Mouse (Mus musculus) forebrain, embryonic 12.5 days (tissue): ENCODE results near the gene Gpr137. TPM values are rescaled to one million over a fixed set of nuclear protein-coding genes. Genes with fewer than 3 reads are reported as not detected.

Source experiments
- ATAC-seq: fragments of 200-750 bp; cut with Nextera tagmentation; 2 replicates; pipeline ENCODE4 v1.8.0; 2017; ENCODE audit warnings: moderate TSS enrichment; ENCODE audit not compliant: low FRiP score
- H3K27ac ChIP-seq: fragments of 300-500 bp; sonication (generic); 2 replicates; pipeline ENCODE4 v1.5.1; 2016; ENCODE audit warnings: mild to moderate bottlenecking
- H3K27me3 ChIP-seq: fragments of 300-500 bp; sonication (generic); 2 replicates; pipeline ENCODE4 v1.6.1; 2016; ENCODE audit warnings: mild to moderate bottlenecking
- H3K36me3 ChIP-seq: fragments of 300-500 bp; sonication (generic); replicated peaks from 2 replicates; pipeline ENCODE4 v1.6.1; 2016; ENCODE audit warnings: mild to moderate bottlenecking
- H3K4me1 ChIP-seq: fragments of 300-500 bp; sonication (generic); 2 replicates; pipeline ENCODE4 v1.6.1; 2016
- H3K4me2 ChIP-seq: fragments of 300-500 bp; sonication (generic); 2 replicates; pipeline ENCODE4 v1.6.1; 2016; ENCODE audit warnings: mild to moderate bottlenecking, moderate library complexity
- H3K4me3 ChIP-seq: fragments of 300-500 bp; sonication (generic); replicated peaks from 2 replicates; pipeline ENCODE4 v1.5.1; 2016; ENCODE audit warnings: mild to moderate bottlenecking
- H3K9ac ChIP-seq: fragments of 300-500 bp; sonication (generic); 2 replicates; pipeline ENCODE4 v1.6.1; 2016; ENCODE audit warnings: mild to moderate bottlenecking
- H3K9me3 ChIP-seq: fragments of 300-500 bp; sonication (generic); 2 replicates; pipeline ENCODE4 v1.6.1; 2016
- WGBS: fragments of 180-500 bp; shearing (Covaris S2); methylation state at CpG from one replicate; pipeline ENCODE4 v1.1.7; 2016; 5-methylcytosine and 5-hydroxymethylcytosine counted together
- polyA plus RNA-seq: library from polyadenylated mRNA; unstranded; fragments of >200 nt; fragmentation: Nextera tagmentation; extraction: Ambion mirVana; gene quantifications from 2 replicates; pipeline ENCODE4 v1.2.1, GENCODE M21; 2016

Gpr137 gene
- polyA plus RNA-seq, 1 experiment from 2014 or later, result 33.1 TPM

GRCm38 (mm10) chr19:6922901-6923735, 19.2 kb downstream of the Gpr137 start:
- Histone ChIP-seq H3K9ac (no peak overlapping the region), H3K4me3 (no peak overlapping the region), H3K27ac (no peak overlapping the region), H3K27me3 (peaks cover 58% of the 10 kb centered on the region), H3K9me3 (0 out of 2 replicates have a peak, but pooled peaks cover 3% of the 10 kb centered on the region), H3K36me3 (0 out of 2 replicates have a peak, but pooled peaks cover 6% of the 10 kb centered on the region), H3K4me1 (peaks cover 40% of the 10 kb centered on the region), H3K4me2 (peak overlapping the region; percentile 91; the same call in 1 of the 2 replicates)
- no peak for ATAC-seq
- 60% methylated on average over 6 of the region's 6 CpGs for WGBS

GRCm38 (mm10) chr19:6921647-6922567, 20.4 kb downstream of the Gpr137 start, which contains the start of gene Esrra:
Esrra (minus strand) TSS chr19:6921813.
- peak within 1 kb of the TSS; percentile 92 for H3K9ac ChIP-seq
- peak; percentile 94 for ATAC-seq

GRCm38 (mm10) chr19:6920741-6921636, 21.3 kb downstream of the Gpr137 start:
- 0 out of 2 replicates have a peak, but pooled peaks cover 6% of the 10 kb centered on the region for H3K36me3 ChIP-seq
- peak overlapping the region; percentile 92 for H3K9ac ChIP-seq
- H3K4me3 ChIP-seq, result peak overlapping the region; percentile 89
- 2% methylated on average over 36 of the region's 48 CpGs for WGBS
- H3K4me2 ChIP-seq, result peak overlapping the region; percentile 91
- 0 out of 2 replicates have a peak, but pooled peaks cover under 1% of the 10 kb centered on the region for H3K9me3 ChIP-seq
- H3K27ac ChIP-seq, result peak overlapping the region; percentile 93
- H3K4me1 ChIP-seq, result peaks cover 32% of the 10 kb centered on the region
- peak; percentile 39 for ATAC-seq
- H3K27me3 ChIP-seq, result peaks cover 37% of the 10 kb centered on the region

More at GRCm38 (mm10) chr19:6921647-6922567, 20.4 kb downstream of the Gpr137 start, which contains the start of gene Esrra:
- Histone ChIP-seq H3K4me1 (peaks cover 37% of the 10 kb centered on the region), H3K36me3 (0 out of 2 replicates have a peak, but pooled peaks cover 6% of the 10 kb centered on the region), H3K27me3 (peaks cover 46% of the 10 kb centered on the region), H3K4me3 (peak within 1 kb of the TSS; percentile 89), H3K4me2 (peak within 1 kb of the TSS; percentile 91), H3K9me3 (0 out of 2 replicates have a peak, but pooled peaks cover 3% of the 10 kb centered on the region), H3K27ac (peak within 1 kb of the TSS; percentile 93)
- 1% methylated on average over 62 of the region's 66 CpGs for WGBS

GRCm38 (mm10) chr19:6919876-6920740, 22.2 kb downstream of the Gpr137 start:
- 0 out of 2 replicates have a peak, but pooled peaks cover 6% of the 10 kb centered on the region for H3K36me3 ChIP-seq
- H3K27me3 ChIP-seq, result peaks cover 28% of the 10 kb centered on the region
- peaks cover 29% of the 10 kb centered on the region for H3K4me1 ChIP-seq
- no peak overlapping the region for H3K27ac ChIP-seq
- H3K9ac ChIP-seq, result peak overlapping the region; percentile 92; the same call in 1 of the 2 replicates
- no peak for ATAC-seq
- H3K9me3 ChIP-seq, result no peaks in the 10 kb centered on the region
- peak overlapping the region; percentile 91 for H3K4me2 ChIP-seq
- H3K4me3 ChIP-seq, result peak overlapping the region; percentile 89
- WGBS, result 46% methylated on average over 8 of the region's 8 CpGs

GRCm38 (mm10) chr19:6919431-6919830, 22.8 kb downstream of the Gpr137 start:
- Histone ChIP-seq H3K4me2 (no peak overlapping the region), H3K4me3 (no peak overlapping the region), H3K27ac (no peak overlapping the region), H3K9ac (no peak overlapping the region), H3K36me3 (0 out of 2 replicates have a peak, but pooled peaks cover 6% of the 10 kb centered on the region), H3K27me3 (peaks cover 21% of the 10 kb centered on the region), H3K9me3 (no peaks in the 10 kb centered on the region), H3K4me1 (peaks cover 23% of the 10 kb centered on the region)
- no peak for ATAC-seq

- no peak overlapping the region for H3K4me3 ChIP-seq
- peaks cover 23% of the 10 kb centered on the region for H3K4me1 ChIP-seq
- H3K27me3 ChIP-seq, result peaks cover 11% of the 10 kb centered on the region
- 88% methylated on average over 4 of the region's 4 CpGs for WGBS
- peaks cover 17% of the 10 kb centered on the region for H3K36me3 ChIP-seq
- no peak for ATAC-seq
- H3K27ac ChIP-seq, result no peak overlapping the region
- no peak overlapping the region for H3K4me2 ChIP-seq
- H3K9ac ChIP-seq, result no peak overlapping the region
- H3K9me3 ChIP-seq, result no peaks in the 10 kb centered on the region
Observed at GRCm38 (mm10) chr19:6918321-6918720, 24.0 kb downstream of the Gpr137 start.

DNA sequence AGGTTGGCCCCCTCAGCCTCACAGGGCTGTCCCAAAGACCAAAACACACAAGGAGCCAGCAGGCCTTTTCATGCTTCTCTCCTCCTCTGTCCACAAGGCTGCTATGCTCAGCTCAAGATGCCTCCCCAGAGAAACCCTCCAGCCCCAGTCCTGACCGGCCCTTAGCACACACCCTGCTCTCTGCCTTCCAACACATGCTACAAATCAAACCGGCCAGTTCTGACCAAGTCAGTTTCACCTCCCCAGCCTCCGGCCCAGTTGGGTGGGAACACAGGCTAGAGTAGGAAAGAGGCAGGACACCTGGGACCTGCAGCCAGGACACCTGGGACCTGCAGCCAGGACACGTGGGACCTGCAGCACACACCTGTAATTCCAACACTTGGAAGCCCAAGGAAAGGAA, 25.8 kb downstream of the Gpr137 start:
- WGBS, result 86% methylated on average over 4 of the region's 4 CpGs

DNA sequence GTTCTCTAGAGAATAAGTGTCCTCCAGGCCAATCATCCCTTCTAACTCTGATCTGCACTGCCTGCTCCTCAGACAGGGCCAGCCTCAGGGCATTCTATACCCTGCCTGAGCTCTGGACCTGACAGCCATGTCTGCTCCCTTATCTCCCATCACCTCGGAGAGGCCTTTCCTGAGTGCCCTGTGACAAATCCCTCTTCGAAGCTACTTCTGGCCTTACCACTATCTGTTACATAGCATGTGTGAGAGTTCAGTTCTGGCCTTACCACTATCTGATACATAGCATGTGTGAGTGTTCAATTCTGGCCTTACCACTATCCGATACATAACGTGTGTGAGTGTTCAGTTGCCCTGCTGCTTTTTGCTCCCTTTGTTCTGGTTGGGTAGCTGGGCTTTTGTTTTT, 27.0 kb downstream of the Gpr137 start:
- no peak overlapping the region for H3K4me3 ChIP-seq
- 88% methylated on average over 4 of the region's 4 CpGs for WGBS
- H3K4me1 ChIP-seq, result peaks cover 19% of the 10 kb centered on the region
- no peaks in the 10 kb centered on the region for H3K9me3 ChIP-seq
- no peak overlapping the region for H3K27ac ChIP-seq
- no peak for ATAC-seq
- H3K9ac ChIP-seq, result no peak overlapping the region
- H3K4me2 ChIP-seq, result no peak overlapping the region
- no peaks in the 10 kb centered on the region for H3K27me3 ChIP-seq
- peaks cover 41% of the 10 kb centered on the region for H3K36me3 ChIP-seq

More for the DNA sequence above, 25.8 kb downstream of the Gpr137 start:
- Histone ChIP-seq H3K4me1 (peaks cover 20% of the 10 kb centered on the region), H3K4me3 (no peak overlapping the region), H3K27me3 (no peaks in the 10 kb centered on the region), H3K27ac (no peak overlapping the region), H3K9ac (no peak overlapping the region), H3K9me3 (no peaks in the 10 kb centered on the region), H3K36me3 (peaks cover 35% of the 10 kb centered on the region), H3K4me2 (no peak overlapping the region)
- no peak for ATAC-seq

DNA sequence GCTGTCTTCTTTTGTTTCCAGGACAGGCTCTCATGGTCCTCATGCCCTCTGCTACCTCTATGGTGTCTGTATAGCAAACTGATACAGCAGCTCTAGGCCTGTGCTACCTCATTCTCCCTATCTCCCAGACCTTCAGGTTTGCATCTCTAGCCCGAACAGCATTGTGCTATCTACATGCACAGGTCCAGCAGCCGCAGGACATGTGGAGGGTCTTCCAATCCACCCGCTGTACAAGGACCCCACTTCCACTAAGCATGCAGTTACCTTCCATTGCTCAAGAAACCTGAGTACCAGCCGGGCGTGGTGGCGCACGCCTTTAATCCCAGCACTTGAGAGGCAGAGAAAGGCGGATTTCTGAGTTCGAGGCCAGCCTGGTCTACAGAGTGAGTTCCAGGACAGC, 27.7 kb downstream of the Gpr137 start:
- Histone ChIP-seq H3K9ac (no peak overlapping the region), H3K4me1 (peaks cover 12% of the 10 kb centered on the region), H3K9me3 (no peaks in the 10 kb centered on the region), H3K27me3 (no peaks in the 10 kb centered on the region), H3K27ac (no peak overlapping the region), H3K4me3 (no peak overlapping the region), H3K4me2 (no peak overlapping the region), H3K36me3 (peaks cover 41% of the 10 kb centered on the region)
- whole genome bisulfite sequencing, result 94% methylated on average over 9 of the region's 9 CpGs
- no peak for ATAC-seq

DNA sequence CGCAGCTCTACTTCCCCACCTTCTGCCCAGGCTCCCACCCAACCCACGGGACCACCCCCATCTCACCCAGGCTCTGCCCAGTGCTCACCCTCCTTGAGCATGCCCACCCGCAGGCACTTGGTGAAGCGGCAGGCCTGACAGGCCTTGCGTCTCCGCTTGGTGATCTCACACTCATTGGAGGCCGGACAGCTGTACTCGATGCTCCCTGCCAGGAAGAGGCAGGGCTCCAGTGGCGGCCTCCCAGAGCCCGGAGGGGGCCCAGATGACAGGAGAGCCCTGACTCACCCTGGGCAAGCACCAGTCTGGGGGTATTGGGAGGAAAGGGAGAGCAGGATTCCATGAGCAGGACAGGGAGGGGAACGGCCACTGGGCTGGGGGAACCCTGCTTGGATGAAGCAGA, 28.3 kb downstream of the Gpr137 start:
- no peak overlapping the region for H3K9ac ChIP-seq
- no peaks in the 10 kb centered on the region for H3K27me3 ChIP-seq
- 88% methylated on average over 11 of the region's 11 CpGs for WGBS
- H3K36me3 ChIP-seq, result peaks cover 41% of the 10 kb centered on the region
- H3K4me1 ChIP-seq, result peaks cover 12% of the 10 kb centered on the region
- no peak overlapping the region for H3K4me2 ChIP-seq
- no peak overlapping the region for H3K4me3 ChIP-seq
- H3K27ac ChIP-seq, result no peak overlapping the region
- no peaks in the 10 kb centered on the region for H3K9me3 ChIP-seq
- no peak for ATAC-seq
